In the genomic region with DNA sequence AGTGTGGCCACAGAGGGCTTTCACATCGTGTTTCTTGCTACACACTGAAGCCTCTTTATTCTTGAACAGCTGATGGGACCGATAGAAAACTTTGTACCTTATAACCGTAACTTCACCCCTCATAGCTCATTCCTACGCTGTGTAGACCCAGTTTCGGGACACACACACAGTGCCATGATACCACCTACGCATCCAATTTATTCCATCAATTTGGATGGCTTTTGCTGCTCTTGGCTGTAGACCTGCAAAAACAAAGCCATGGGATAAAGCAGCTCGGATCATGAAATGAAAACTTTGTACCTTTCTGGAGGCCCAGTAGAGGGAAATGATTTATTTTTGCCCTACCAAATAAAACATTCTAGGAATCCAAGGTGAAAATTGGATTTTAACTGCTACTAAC, we compare ENCODE assay signal across 30 mouse cellular contexts.
"Had no signal": no experiment of that assay in that cellular context is flagged by ENCODE, and none has a peak within 500 bp of the region (broad histone marks: within the 10 kb centered on the region; RNA-seq: fewer than 3 reads in every experiment).

No protein-coding gene starts in this region.

- H3K36me3 ChIP-seq: limb, embryonic 10.5 days; liver, embryonic 12.5 days; liver, embryonic 13.5 days; liver, embryonic 15.5 days; lung, embryonic 15.5 days; midbrain, embryonic 10.5 days; midbrain, embryonic 12.5 days; midbrain, embryonic 13.5 days; midbrain, embryonic 15.5 days; neural tube, embryonic 12.5 days had no signal

- DNase-seq: left cerebral cortex, postnatal 4 days; liver; liver, embryonic 13.5 days; liver, postnatal 0 days; lung, adult 18-20 months; lung, adult 2 months; lung, embryonic 14.5 days; lung, postnatal 10 days; lung, postnatal 14 days; lung, postnatal 36 days; lung, postnatal 4 days; midbrain, embryonic 14.5 days had no signal

- H3K27me3 ChIP-seq: limb, embryonic 12.5 days; limb, embryonic 13.5 days; limb, embryonic 15.5 days; liver, embryonic 12.5 days; liver, embryonic 13.5 days; liver, embryonic 15.5 days; lung, embryonic 15.5 days; megakaryocyte, embryonic 14.5 days; midbrain, embryonic 12.5 days; midbrain, embryonic 13.5 days; midbrain, embryonic 15.5 days; neural tube, embryonic 12.5 days had no signal

- H3K4me1 ChIP-seq: liver, embryonic 12.5 days; liver, embryonic 13.5 days; liver, embryonic 15.5 days; lung, embryonic 15.5 days; midbrain, embryonic 10.5 days; midbrain, embryonic 12.5 days; midbrain, embryonic 13.5 days; midbrain, embryonic 15.5 days; neural tube, embryonic 12.5 days had no signal

- H3K4me3 ChIP-seq: limb, embryonic 10.5 days; limb, embryonic 12.5 days; limb, embryonic 13.5 days; limb, embryonic 15.5 days; liver, embryonic 12.5 days; liver, embryonic 13.5 days; liver, embryonic 15.5 days; lung, embryonic 15.5 days; megakaryocyte, embryonic 14.5 days; midbrain, embryonic 10.5 days; midbrain, embryonic 12.5 days; midbrain, embryonic 13.5 days; midbrain, embryonic 15.5 days; myocyte; neural tube, embryonic 12.5 days had no signal

- H3K27ac ChIP-seq: limb, embryonic 10.5 days; limb, embryonic 12.5 days; limb, embryonic 13.5 days; limb, embryonic 15.5 days; liver, embryonic 12.5 days; liver, embryonic 13.5 days; liver, embryonic 14.5 days; liver, embryonic 15.5 days; lung, embryonic 15.5 days; macrophage; midbrain, embryonic 10.5 days; midbrain, embryonic 12.5 days; midbrain, embryonic 13.5 days; midbrain, embryonic 15.5 days; neural tube, embryonic 12.5 days had no signal

- ATAC-seq: liver, embryonic 12.5 days; liver, postnatal 0 days; lung, postnatal 0 days; midbrain, embryonic 13.5 days; midbrain, embryonic 15.5 days; midbrain, embryonic 16.5 days had no signal
